ENCODE assay signal across 8 mouse cellular contexts in genomic region chr11:120230841-120231370, GRCm38 (mm10). TPM values are rescaled to one million over a fixed set of nuclear protein-coding genes. Genes with fewer than 3 reads are reported as not detected.
DNase-seq lines count a peak whose midpoint lies in the region; ATAC-seq and TF ChIP-seq lines count a peak whose summit lies in the region.

No protein-coding gene starts in this region.

- peak overlapping the region; percentile 67 for H3K27ac ChIP-seq in kidney, adult 2 months (ENCODE audit: insufficient read depth, low read depth, low read length)
- peak overlapping the region; percentile 99 for H3K27ac ChIP-seq in forebrain, embryonic 14.5 days (ENCODE audit: low read depth, low read length)
- H3K27ac ChIP-seq in kidney, embryonic 16.5 days (ENCODE audit: low read length): peak overlapping the region; percentile 95
- peak overlapping the region; percentile 100 for H3K27ac ChIP-seq in midbrain, embryonic 10.5 days (replicated peaks)

- no peaks in the 10 kb centered on the region for H3K9me3 ChIP-seq in forebrain, embryonic 14.5 days (replicated peaks; ENCODE audit: control insufficient read depth, low read length)
- H3K9me3 ChIP-seq in kidney, embryonic 16.5 days (ENCODE audit: low read length): no peaks in the 10 kb centered on the region
- no peaks in the 10 kb centered on the region for H3K9me3 ChIP-seq in midbrain, embryonic 10.5 days (replicated peaks)

- ATAC-seq in forebrain, embryonic 14.5 days: peak; percentile 4; the same call in 1 of the 2 replicates
- ATAC-seq in kidney, embryonic 16.5 days (ENCODE audit: low FRiP score, low TSS enrichment): no peak

- WGBS in kidney, adult 2 months: under 1% methylated on average over 58 of the region's 58 CpGs
- WGBS in forebrain, embryonic 14.5 days: under 1% methylated on average over 57 of the region's 58 CpGs
- WGBS in kidney, embryonic 16.5 days: under 1% methylated on average over 57 of the region's 58 CpGs
- WGBS in midbrain, embryonic 10.5 days: under 1% methylated on average over 58 of the region's 58 CpGs

- peak overlapping the region; percentile 78 for H3K4me3 ChIP-seq in kidney, adult 2 months (ENCODE audit: insufficient read depth, low read depth, low read length)
- H3K4me3 ChIP-seq in C2C12 (ENCODE audit: insufficient read depth, poor library complexity, severe bottlenecking): peak overlapping the region; percentile 93
- peak overlapping the region; percentile 91 for H3K4me3 ChIP-seq in forebrain, embryonic 14.5 days (ENCODE audit: low read depth, low read length)
- peak overlapping the region; percentile 96 for H3K4me3 ChIP-seq in kidney, embryonic 16.5 days (ENCODE audit: low read length)
- peak overlapping the region; percentile 98 for H3K4me3 ChIP-seq in midbrain, embryonic 10.5 days

- peaks cover 83% of the 10 kb centered on the region for H3K79me2 ChIP-seq in C2C12 (ENCODE audit: control insufficient read depth, insufficient read depth)

- no peaks in the 10 kb centered on the region for H3K27me3 ChIP-seq in kidney, adult 2 months (replicated peaks; ENCODE audit: control insufficient read depth, insufficient read depth, low read length)
- no peaks in the 10 kb centered on the region for H3K27me3 ChIP-seq in C2C12 (ENCODE audit: control insufficient read depth, insufficient read depth, insufficient read length)
- H3K27me3 ChIP-seq in forebrain, embryonic 14.5 days (replicated peaks; ENCODE audit: control insufficient read depth, insufficient read depth, low read length): no peaks in the 10 kb centered on the region; the same call in 1 of the 2 replicates
- no peaks in the 10 kb centered on the region for H3K27me3 ChIP-seq in kidney, embryonic 16.5 days (ENCODE audit: insufficient read depth, low read length)
- H3K27me3 ChIP-seq in midbrain, embryonic 10.5 days (ENCODE audit: low read depth, poor library complexity, severe bottlenecking): no peaks in the 10 kb centered on the region

- peak overlapping the region; percentile 99 for H3K4me2 ChIP-seq in forebrain, embryonic 14.5 days (ENCODE audit: low read length)
- H3K4me2 ChIP-seq in kidney, embryonic 16.5 days (replicated peaks; ENCODE audit: low read depth, low read length): peak overlapping the region; percentile 88

- H3K9ac ChIP-seq in forebrain, embryonic 14.5 days (ENCODE audit: low read length): peak overlapping the region; percentile 100
- peak overlapping the region; percentile 99 for H3K9ac ChIP-seq in kidney, embryonic 16.5 days (replicated peaks; ENCODE audit: low read length)

- DNase-seq in kidney, adult 2 months: peak; percentile 63
- no peak for DNase-seq in kidney, adult 18-20 months
- DNase-seq in adrenal gland, postnatal 25 days: peak; percentile 56
- peak; percentile 56 for DNase-seq in forebrain, embryonic 14.5 days (ENCODE audit: low spot score)
- DNase-seq in midbrain, embryonic 10.5 days (ENCODE audit: low spot score): no peak
- DNase-seq in thymus, postnatal 36 days: peak; percentile 41 to 49

- TF ChIP-seq POLR2A in kidney, adult 2 months (IDR thresholded peaks at IDR 0.05; ENCODE audit: low read depth, low read length): no peak

- peaks cover 18% of the 10 kb centered on the region for H3K4me1 ChIP-seq in kidney, adult 2 months (ENCODE audit: control insufficient read depth, insufficient read depth, low read length)
- peaks cover 42% of the 10 kb centered on the region for H3K4me1 ChIP-seq in forebrain, embryonic 14.5 days (ENCODE audit: control insufficient read depth, insufficient read depth, low read length)
- peaks cover 47% of the 10 kb centered on the region for H3K4me1 ChIP-seq in kidney, embryonic 16.5 days (ENCODE audit: insufficient read depth, low read length)
- peaks cover 60% of the 10 kb centered on the region for H3K4me1 ChIP-seq in midbrain, embryonic 10.5 days

- H3ac ChIP-seq in C2C12 (ENCODE audit: control insufficient read depth, insufficient read length, low read depth): peak overlapping the region; percentile 91

- no peak for TF ChIP-seq CTCF in kidney, adult 2 months (conservative IDR thresholded peaks at IDR 0.05; ENCODE audit: insufficient read depth, insufficient read length, low read depth, low read length)
- TF ChIP-seq CTCF in C2C12 (IDR thresholded peaks at IDR 0.05; ENCODE audit: control insufficient read depth, insufficient read depth, insufficient read length): no peak

- no peaks in the 10 kb centered on the region for H3K36me3 ChIP-seq in kidney, adult 2 months (ENCODE audit: control insufficient read depth, insufficient read depth, low read length)
- H3K36me3 ChIP-seq in C2C12 (ENCODE audit: control insufficient read depth, insufficient read depth): peaks cover 4% of the 10 kb centered on the region
- no peaks in the 10 kb centered on the region for H3K36me3 ChIP-seq in forebrain, embryonic 14.5 days (ENCODE audit: control insufficient read depth, insufficient read depth, low read length)
- H3K36me3 ChIP-seq in kidney, embryonic 16.5 days (ENCODE audit: insufficient read depth, low read length): no peaks in the 10 kb centered on the region
- peaks cover 3% of the 10 kb centered on the region; the same call in 1 of the 2 replicates for H3K36me3 ChIP-seq in midbrain, embryonic 10.5 days

- H3K79me3 ChIP-seq in C2C12 (ENCODE audit: low read depth): peaks cover 55% of the 10 kb centered on the region

TF ChIP-seq in C2C12, 6 proteins besides CTCF, POLR2A, EP300 and RAD21:
- TF ChIP-seq MAX (IDR thresholded peaks at IDR 0.05) (peak; percentile 45), CEBPB (IDR thresholded peaks at IDR 0.05; ENCODE audit: low read depth) (no peak)

RNA-seq across cellular contexts. Expression of gene Bahcc1, which starts 1.8 kb away (rescaled TPM):
- 8.0 and 9.2 TPM in 2 replicates for polyA plus RNA-seq in kidney, adult 2 months (2012; rRNA removed)
- polyA plus RNA-seq in C2C12 (2012; fragmentation: generic; extraction: Trizol): 10.8 TPM
- total RNA-seq in adrenal gland, postnatal 25 days (2021): 23.8 and 25.8 TPM in 2 replicates
- 12.6 and 14.5 TPM in 2 replicates for polyA plus RNA-seq in forebrain, embryonic 14.5 days (2014; fragmentation: Nextera tagmentation; extraction: Ambion mirVana)
- 13.2 and 14.2 TPM in 2 replicates for polyA plus RNA-seq in kidney, embryonic 16.5 days (2015; fragmentation: Nextera tagmentation; extraction: Ambion mirVana)
- polyA plus RNA-seq in midbrain, embryonic 10.5 days (2016; fragmentation: Nextera tagmentation; extraction: Ambion mirVana): 14.3 and 16.6 TPM in 2 replicates

Comparison
In these comparisons a context has a peak if more than half of its experiments do, and no peak if none do; other contexts are left out.
1. DNase-seq: peak in kidney, adult 2 months (single experiment), adrenal gland, postnatal 25 days (single experiment), forebrain, embryonic 14.5 days (single experiment) and thymus, postnatal 36 days (2 of 2); none in kidney, adult 18-20 months (single experiment) and midbrain, embryonic 10.5 days (single experiment).
2. Peak in every context shown above with its lines, with median percentiles within 50 percentile points of each other: H3K27ac ChIP-seq and H3K4me3 ChIP-seq.